Mouse (Mus musculus): ENCODE results near the gene Zmat5.

DNA sequence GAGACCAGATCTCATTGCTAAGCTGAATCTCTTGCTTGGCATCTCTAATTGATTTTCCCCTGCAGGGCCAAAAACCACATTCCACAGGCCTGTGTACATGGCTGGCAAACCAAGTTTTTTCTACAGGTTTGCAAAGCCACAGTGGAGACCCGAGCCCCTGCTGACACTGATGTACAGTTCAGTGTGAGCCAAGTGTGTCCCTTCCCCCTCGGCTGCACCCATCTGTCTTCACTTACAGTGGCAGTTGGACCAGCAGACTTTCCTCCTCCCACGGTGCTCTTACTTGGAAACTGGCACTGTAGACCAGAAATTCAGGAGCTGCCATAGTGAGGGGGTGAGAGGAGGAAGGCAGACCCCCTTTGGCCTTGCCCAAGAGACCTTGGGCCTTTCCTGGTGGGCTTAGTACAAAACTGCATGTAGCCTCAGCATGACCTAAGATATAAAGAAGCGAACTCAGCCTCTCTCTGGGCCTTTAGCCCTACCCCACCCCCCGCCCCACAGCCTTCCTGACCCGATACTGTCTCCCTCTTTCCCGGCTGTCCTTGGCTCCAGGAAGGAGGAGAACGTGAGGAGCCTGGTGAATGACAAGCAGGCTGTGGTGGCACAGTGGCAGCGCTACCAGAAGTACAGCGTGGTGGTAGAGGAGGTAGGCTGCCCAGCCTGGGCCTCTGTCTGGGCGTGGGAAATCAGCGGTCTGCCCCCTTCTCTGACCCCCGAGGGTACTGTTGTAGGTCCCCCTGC lies 25.6 kb upstream of the Zmat5 start:
- TF ChIP-seq POLR2A (IDR thresholded peaks at IDR 0.05; ENCODE audit: borderline replicate concordance, low read depth, low read length), result no peak
- TF ChIP-seq CTCF (IDR thresholded peaks at IDR 0.05; ENCODE audit: low read depth, low read length), result no peak

Data from bone marrow macrophage, adult 2 months (primary cell).